Mouse (Mus musculus): Measurements from ENCODE around the gene Jund. TPM values are rescaled to one million over a fixed set of nuclear protein-coding genes. Genes with fewer than 3 reads are reported as not detected.
A peak's percentile ranks its signal among the peaks of the same experiment; 100 is the strongest.

Jund gene
- polyA plus RNA-seq, 1 experiment from 2014 or later = 206 TPM

DNA sequence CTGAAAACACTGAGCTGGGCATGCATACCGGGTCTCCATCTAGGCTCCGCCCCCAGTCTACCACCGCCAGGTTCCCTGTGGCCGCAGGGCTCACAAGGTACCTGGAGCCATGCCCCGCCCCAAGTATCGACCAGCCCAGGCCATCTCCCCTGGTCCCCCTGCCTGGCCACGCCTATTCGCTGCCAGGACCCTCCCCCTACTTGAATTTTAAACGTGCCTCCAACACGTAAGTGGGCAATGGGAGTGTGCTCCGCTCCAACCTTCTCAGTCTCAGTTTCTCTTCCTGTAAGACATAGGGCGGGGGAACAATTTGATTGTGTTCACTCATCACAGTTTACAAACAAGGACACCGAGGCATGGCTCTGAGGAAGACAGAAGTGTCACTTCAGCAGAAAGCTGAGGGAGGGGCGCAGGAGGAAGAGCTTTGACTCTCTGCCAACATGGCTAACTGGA is 38.5 kb upstream of the Jund start, which contains the start of gene Pgpep1:
Gene Pgpep1 (minus strand): TSS at position 116 of the 453 bp plus-strand sequence.
- Histone ChIP-seq H3K4me1 (peaks cover 47% of the 10 kb centered on the region), H3K9me3 (no peaks in the 10 kb centered on the region), H3K9ac (replicated peaks) (peak within 1 kb of the TSS; percentile 85), H3K4me3 (peak within 1 kb of the TSS; percentile 76), H3K4me2 (replicated peaks) (peak within 1 kb of the TSS; percentile 86), H3K36me3 (no peaks in the 10 kb centered on the region), H3K27ac (replicated peaks) (peak within 1 kb of the TSS; percentile 69), H3K27me3 (no peaks in the 10 kb centered on the region)
- ATAC-seq (ENCODE audit: low FRiP score, low read depth) = peak; percentile 39
- WGBS = 4% methylated on average over 14 of the region's 14 CpGs

DNA sequence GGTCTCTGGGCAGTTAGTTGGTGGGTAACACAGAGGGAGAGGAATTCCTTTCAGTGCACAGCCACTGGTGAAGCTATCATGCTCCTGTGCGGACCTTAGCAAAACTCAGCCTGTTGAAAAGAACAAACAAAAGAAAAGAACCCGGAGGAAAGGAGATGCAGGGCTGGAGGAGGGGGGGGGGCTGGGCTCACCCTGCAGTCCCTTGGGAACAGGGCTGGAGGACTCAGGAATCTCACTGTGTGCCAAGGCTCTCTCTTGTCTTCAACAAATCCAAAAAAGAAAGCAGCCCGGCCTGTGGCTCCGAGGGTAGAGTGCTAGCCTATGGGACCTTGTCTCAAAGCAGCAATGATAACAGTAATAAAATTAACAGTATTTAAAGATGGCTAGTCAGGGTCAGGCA is 35.1 kb upstream of the Jund start:
- peak overlapping the region; percentile 30; the same call in 1 of the 2 replicates for H3K27ac ChIP-seq (replicated peaks)
- 41% methylated on average over 4 of the region's 4 CpGs for WGBS

DNA sequence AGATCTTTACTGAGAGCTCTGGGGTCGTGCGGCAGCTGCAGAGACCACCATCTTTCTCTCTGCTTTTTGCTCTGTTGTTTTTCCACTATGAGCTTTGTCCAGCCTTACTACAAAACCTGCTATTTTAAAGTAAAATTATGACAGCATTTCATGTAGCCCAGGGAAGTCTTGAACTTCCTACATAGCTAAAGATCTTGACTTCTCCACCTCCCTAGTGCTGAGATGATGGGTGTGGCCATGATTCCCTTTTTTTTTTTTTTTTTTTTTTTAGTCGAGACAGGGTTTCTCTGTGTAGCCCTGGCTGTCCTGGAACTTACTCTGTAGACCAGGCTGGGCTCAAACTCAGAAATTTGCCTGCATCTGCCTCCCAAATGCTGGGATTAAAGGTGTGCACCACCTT is 34.1 kb upstream of the Jund start:
- WGBS = 86% methylated on average over 3 of the region's 3 CpGs
- H3K27ac ChIP-seq (replicated peaks) = no peak overlapping the region
- H3K4me1 ChIP-seq = peaks cover 9% of the 10 kb centered on the region
- H3K4me2 ChIP-seq (replicated peaks) = no peak overlapping the region
- no peaks in the 10 kb centered on the region for H3K36me3 ChIP-seq
- no peak overlapping the region for H3K9ac ChIP-seq (replicated peaks)
- H3K9me3 ChIP-seq = no peaks in the 10 kb centered on the region
- ATAC-seq (ENCODE audit: low FRiP score, low read depth) = no peak
- H3K4me3 ChIP-seq = no peak overlapping the region
- H3K27me3 ChIP-seq = no peaks in the 10 kb centered on the region

More for the DNA sequence above, 35.1 kb upstream of the Jund start:
- no peak for ATAC-seq (ENCODE audit: low FRiP score, low read depth)
- H3K27me3 ChIP-seq = no peaks in the 10 kb centered on the region
- H3K9me3 ChIP-seq = no peaks in the 10 kb centered on the region
- H3K4me1 ChIP-seq = peaks cover 14% of the 10 kb centered on the region
- no peak overlapping the region for H3K4me2 ChIP-seq (replicated peaks)
- H3K9ac ChIP-seq (replicated peaks) = no peak overlapping the region
- no peak overlapping the region for H3K4me3 ChIP-seq
- H3K36me3 ChIP-seq = no peaks in the 10 kb centered on the region

DNA sequence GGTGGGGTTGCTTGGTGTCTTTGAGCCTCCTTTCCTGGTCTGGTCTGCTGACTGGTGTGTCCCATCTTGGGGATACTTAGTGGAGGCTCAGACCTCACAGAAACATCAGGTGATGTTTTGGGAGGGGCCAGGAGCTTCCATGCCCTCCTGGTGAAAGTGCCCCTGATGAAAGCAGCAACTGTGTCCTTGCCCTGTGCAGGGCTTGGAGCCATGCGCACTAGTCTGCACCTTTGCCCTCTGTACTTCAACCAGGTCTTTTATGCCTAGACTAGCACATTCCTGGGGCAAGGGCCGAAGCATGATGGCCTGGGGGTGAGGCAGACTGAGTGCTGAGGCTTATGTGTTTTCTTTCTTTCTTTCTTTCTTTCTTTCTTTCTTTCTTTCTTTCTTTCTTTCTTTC is 33.1 kb upstream of the Jund start:
- H3K36me3 ChIP-seq = no peaks in the 10 kb centered on the region
- ATAC-seq (ENCODE audit: low FRiP score, low read depth) = no peak
- H3K4me2 ChIP-seq (replicated peaks) = no peak overlapping the region
- no peak overlapping the region for H3K27ac ChIP-seq (replicated peaks)
- 0 out of 2 replicates have a peak, but pooled peaks cover under 1% of the 10 kb centered on the region for H3K4me1 ChIP-seq
- no peak overlapping the region for H3K9ac ChIP-seq (replicated peaks)
- 73% methylated on average over 2 of the region's 2 CpGs for WGBS
- no peaks in the 10 kb centered on the region for H3K27me3 ChIP-seq
- no peaks in the 10 kb centered on the region for H3K9me3 ChIP-seq
- no peak overlapping the region for H3K4me3 ChIP-seq

DNA sequence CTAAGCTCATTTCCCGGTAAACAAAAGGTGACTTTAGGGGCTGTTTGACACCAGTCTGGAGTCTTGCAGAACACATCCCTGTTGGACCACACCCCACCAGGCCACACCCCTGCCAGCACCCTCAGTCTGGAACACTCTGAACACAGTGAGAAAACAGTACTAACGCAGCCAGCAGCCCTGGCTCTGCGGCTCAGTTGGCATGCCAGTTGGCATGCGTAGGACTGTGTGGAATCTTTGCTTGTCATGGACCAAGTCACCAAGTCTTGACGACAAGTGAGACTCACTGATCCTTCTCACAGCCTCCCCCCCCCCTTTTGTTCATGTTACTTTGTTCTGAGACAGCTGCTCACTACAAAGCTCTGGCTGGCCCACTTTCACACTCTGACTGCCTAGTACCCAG is 31.7 kb upstream of the Jund start:
- no peak overlapping the region for H3K27ac ChIP-seq (replicated peaks)
- no peaks in the 10 kb centered on the region for H3K9me3 ChIP-seq
- H3K4me3 ChIP-seq = no peak overlapping the region
- whole genome bisulfite sequencing = 76% methylated on average over 5 of the region's 5 CpGs
- H3K36me3 ChIP-seq = no peaks in the 10 kb centered on the region
- H3K27me3 ChIP-seq = no peaks in the 10 kb centered on the region
- no peak for ATAC-seq (ENCODE audit: low FRiP score, low read depth)
- H3K9ac ChIP-seq (replicated peaks) = no peak overlapping the region
- no peaks in the 10 kb centered on the region for H3K4me1 ChIP-seq
- no peak overlapping the region for H3K4me2 ChIP-seq (replicated peaks)

DNA sequence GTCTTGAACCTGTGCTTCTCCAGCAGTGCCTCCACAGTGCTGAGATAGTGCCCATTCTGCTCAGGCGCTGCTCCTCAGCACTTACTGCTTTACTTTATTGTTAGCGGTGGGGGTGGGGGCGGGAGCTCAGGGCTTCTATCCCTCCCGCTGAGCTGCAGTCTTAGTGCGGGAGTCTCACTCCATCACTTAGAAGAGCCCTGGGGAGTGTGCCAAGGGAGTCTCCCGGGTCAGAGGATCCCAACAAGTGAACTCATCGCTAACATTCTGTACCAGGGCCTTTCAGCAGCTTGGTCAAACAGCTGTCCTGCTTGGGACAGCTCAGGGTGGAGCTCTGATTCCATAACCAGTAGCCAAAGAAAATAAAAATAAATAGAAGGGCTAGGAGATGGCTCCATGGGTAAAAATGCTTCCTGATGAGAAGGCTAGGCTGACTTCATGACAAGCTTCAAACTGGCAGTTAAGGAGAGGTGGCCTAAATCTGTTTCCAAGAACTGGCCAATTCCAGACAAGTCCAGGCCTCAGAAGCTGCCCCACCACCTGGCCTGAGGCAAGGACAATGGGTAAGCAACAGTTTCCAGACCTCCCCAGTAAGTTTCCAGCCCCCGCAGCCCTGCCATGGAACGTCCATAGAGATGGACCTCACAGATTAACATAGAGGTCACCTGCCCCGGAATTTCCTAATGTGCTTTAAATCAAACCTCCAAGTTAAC is 27.0 kb upstream of the Jund start:
- no peak overlapping the region; the same call in 1 of the 2 replicates for H3K27ac ChIP-seq (replicated peaks)
- no peaks in the 10 kb centered on the region for H3K9me3 ChIP-seq

DNA sequence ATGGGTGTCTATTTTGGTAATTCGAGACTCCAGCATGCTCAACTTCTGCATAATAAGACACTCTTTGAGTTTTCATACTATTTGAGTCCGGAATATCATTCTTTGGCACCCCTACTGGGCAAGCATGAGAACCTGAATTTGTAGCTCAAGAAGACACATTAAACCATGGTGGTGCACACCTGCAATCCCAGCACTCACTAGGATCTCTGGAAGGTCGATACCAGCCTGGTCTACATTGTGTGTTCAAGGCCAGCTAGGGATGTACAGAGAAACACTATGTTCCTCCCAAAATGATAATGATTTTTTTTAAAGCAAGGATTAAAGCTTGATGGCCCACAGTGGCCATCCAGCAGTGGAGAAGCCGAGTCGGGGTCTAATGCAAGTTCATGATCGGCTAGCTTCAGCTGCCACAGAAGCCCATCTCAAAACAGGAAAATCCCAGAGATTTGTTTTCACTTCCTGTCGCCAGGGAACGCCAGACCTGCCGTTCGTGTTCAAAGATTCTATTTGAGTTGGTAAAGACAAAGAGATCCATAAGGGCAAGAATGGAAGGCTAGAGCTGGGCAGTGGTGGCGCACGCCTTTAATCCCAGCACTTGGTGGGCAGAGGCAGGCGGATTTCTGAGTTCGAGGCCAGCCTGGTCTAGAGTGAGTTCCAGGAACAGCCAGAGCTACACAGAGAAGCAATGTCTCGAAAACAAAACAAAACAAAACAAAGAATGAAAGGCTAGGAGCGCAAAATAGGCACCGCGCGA is 26.2 kb upstream of the Jund start:
- WGBS = 41% methylated on average over 19 of the region's 19 CpGs
- peaks cover 2% of the 10 kb centered on the region; the same call in 1 of the 2 replicates for H3K36me3 ChIP-seq
- peak overlapping the region; percentile 69 for H3K4me3 ChIP-seq
- peak overlapping the region; percentile 45 for H3K9ac ChIP-seq (replicated peaks)
- no peaks in the 10 kb centered on the region for H3K27me3 ChIP-seq
- no peaks in the 10 kb centered on the region for H3K9me3 ChIP-seq
- peak overlapping the region; percentile 92 for H3K27ac ChIP-seq (replicated peaks)
- H3K4me2 ChIP-seq (replicated peaks) = peak overlapping the region; percentile 47
- peaks cover 15% of the 10 kb centered on the region for H3K4me1 ChIP-seq
- no peak for ATAC-seq (ENCODE audit: low FRiP score, low read depth)

More for the DNA sequence above, 27.0 kb upstream of the Jund start:
- Histone ChIP-seq H3K4me1 (peaks cover 15% of the 10 kb centered on the region), H3K36me3 (no peaks in the 10 kb centered on the region), H3K9ac (replicated peaks) (no peak overlapping the region), H3K4me3 (no peak overlapping the region), H3K27me3 (no peaks in the 10 kb centered on the region), H3K4me2 (replicated peaks) (no peak overlapping the region)
- no peak for ATAC-seq (ENCODE audit: low FRiP score, low read depth)
- WGBS = 68% methylated on average over 10 of the region's 10 CpGs

DNA sequence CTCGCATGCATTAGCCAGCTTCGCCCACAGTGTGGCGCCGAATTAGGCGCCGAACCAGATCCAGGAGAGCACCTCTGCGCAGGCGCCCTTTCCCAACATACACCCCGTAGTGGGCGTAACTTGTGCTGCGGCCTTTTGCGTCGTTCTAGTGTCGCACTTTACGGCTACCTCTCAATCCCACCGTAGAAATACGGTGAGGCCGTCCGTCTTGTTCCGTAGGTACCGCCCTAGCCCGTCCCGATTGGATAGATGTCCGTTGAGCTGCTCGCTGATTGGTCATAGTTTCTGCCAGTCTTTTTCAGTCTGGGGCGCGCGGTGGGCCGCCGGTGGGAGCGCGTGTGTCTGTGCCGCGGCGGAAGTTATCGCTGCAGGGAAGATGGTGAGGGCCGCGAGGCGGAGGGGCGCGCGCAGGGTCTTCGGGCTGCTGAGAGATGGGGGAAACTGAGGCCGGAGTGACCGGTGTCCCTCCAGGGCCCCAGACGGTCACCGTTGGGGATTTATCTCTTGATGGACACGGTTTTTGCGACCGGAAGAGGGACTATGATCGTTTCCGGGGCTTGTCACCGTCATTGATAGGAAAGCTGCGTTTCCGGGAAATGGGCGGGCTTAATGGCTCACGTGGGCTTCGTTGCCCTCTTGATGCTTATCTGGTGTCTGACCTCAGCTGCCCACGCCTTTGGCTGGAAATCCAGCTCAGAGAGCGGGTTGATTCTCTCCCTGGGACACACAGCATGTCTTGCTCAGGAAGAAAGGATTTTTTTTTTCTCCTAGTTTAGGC is 25.5 kb upstream of the Jund start, which contains the start of gene Lsm4:
Gene Lsm4 (plus strand): TSS at position 170 of the 778 bp plus-strand sequence.
- Histone ChIP-seq H3K27ac (replicated peaks) (peak within 1 kb of the TSS; percentile 92), H3K9ac (replicated peaks) (peak within 1 kb of the TSS; percentile 71), H3K4me1 (peaks cover 15% of the 10 kb centered on the region), H3K9me3 (no peaks in the 10 kb centered on the region), H3K36me3 (peaks cover 10% of the 10 kb centered on the region), H3K27me3 (no peaks in the 10 kb centered on the region), H3K4me3 (peak within 1 kb of the TSS; percentile 69), H3K4me2 (replicated peaks) (peak within 1 kb of the TSS; percentile 75)
- WGBS = under 1% methylated on average over 60 of the region's 60 CpGs
- peak; percentile 98 for ATAC-seq (ENCODE audit: low FRiP score, low read depth)

DNA sequence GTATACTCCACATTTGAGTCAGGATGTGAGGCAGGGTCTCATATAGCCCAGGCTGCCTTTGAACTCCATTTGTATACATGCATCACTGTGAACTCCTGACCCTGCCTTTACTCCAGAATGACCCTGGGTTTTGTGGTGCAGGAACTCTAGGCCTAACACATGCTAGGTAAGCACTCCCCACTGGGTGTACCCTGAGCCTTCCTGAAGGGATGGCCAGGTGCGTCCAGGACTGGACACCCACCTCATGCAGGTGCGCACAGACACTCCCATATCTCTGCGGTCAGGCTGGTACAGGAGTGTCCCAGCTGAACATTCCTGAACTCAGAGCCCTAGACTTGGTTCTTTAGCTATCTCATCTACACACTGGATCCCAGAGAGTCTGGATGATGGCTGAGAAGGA is 24.6 kb upstream of the Jund start:
- Histone ChIP-seq H3K9ac (replicated peaks) (peak overlapping the region; percentile 71), H3K27me3 (no peaks in the 10 kb centered on the region), H3K4me3 (peak overlapping the region; percentile 69), H3K9me3 (no peaks in the 10 kb centered on the region), H3K4me2 (replicated peaks) (peak overlapping the region; percentile 75), H3K4me1 (peaks cover 15% of the 10 kb centered on the region), H3K27ac (replicated peaks) (peak overlapping the region; percentile 92), H3K36me3 (peaks cover 18% of the 10 kb centered on the region)
- ATAC-seq (ENCODE audit: low FRiP score, low read depth) = 0 out of 2 replicates have a peak, but pooled peaks have one; percentile 3
- 84% methylated on average over 3 of the region's 3 CpGs for WGBS

DNA sequence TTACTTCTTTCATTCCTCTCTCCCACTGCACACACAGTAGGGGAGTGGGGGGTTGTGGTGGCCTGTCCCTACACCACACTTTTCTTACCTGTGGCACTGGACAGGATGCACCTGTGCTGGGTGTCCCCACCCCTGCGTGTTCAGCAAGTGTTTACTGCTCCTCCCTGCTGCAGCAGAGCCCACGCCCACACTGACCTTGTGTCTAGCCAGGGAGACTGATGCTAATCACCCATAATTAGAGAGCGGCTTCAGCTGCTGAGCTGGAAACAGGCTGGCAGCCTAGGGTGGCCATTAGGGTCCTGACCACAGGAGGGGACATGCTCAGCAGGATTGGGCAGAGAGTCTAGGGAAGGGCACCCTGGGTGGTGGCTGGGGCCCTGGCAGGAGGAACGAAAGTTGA is 24.0 kb upstream of the Jund start:
- 88% methylated on average over 4 of the region's 4 CpGs for WGBS
- ATAC-seq (ENCODE audit: low FRiP score, low read depth) = no peak

DNA sequence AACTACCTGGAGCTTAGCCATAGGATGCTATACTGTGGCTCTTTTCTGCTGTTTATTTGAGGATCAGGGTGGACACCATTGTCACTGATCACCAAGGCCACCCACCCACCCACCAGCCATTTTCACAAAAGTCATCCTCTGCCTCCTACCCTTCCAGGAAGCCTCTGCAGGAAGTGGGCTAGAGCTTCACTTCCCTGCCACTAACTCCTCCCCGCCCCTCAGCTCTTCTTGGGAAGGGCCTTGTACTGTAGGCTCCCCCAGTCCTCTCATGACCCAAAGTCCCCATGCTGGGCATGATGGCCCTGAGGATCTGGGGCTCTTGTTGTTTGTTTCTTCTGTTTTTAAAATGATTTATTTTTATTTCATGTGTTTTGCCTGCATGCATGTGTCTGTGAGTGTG is 23.4 kb upstream of the Jund start:
- Histone ChIP-seq H3K9me3 (no peaks in the 10 kb centered on the region), H3K4me2 (replicated peaks) (no peak overlapping the region), H3K9ac (replicated peaks) (no peak overlapping the region), H3K4me3 (no peak overlapping the region), H3K27me3 (no peaks in the 10 kb centered on the region), H3K27ac (replicated peaks) (no peak overlapping the region), H3K36me3 (peaks cover 20% of the 10 kb centered on the region), H3K4me1 (peaks cover 15% of the 10 kb centered on the region)
- ATAC-seq (ENCODE audit: low FRiP score, low read depth) = no peak
- WGBS = 94% methylated on average over 1 of the region's 1 CpGs

More for the DNA sequence above, 24.0 kb upstream of the Jund start:
- H3K4me1 ChIP-seq = peaks cover 15% of the 10 kb centered on the region
- no peak overlapping the region for H3K4me3 ChIP-seq
- H3K27ac ChIP-seq (replicated peaks) = no peak overlapping the region
- peaks cover 20% of the 10 kb centered on the region for H3K36me3 ChIP-seq
- no peak overlapping the region for H3K4me2 ChIP-seq (replicated peaks)
- H3K9me3 ChIP-seq = no peaks in the 10 kb centered on the region
- no peaks in the 10 kb centered on the region for H3K27me3 ChIP-seq
- H3K9ac ChIP-seq (replicated peaks) = no peak overlapping the region; the same call in 1 of the 2 replicates
